Mouse (Mus musculus): ENCODE measurements around the gene Skap1.

Gene Skap1

DNA sequence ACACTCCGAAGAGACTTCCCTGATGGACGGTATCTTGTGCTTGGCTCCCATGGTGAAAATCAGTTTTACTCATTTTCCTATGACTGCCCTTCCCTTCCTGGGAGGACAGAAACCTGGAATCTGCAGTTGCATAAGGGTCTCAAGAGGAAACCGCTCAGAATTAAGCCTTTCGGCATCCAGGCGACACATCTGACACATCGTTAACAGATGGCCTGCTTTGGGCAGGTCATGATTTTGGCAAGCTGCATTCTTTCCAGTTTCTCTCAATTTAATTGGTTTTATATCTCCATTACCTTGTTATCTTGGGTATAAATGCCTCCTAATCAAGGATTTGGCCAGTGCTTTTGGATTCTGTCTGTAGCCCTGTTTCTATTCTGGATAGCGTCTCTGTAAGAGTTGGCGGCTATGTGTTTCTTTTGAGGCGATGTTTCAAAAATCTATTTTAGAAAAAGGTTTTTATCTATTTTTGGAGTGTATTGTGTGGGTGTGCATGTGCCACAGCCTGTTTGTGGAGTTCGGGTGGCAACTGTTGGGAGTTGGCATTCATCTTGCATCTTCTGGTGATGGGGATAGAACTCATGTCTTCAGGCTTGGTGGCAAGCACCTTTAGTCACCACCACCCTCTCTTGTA, 1.1 kb downstream of the Skap1 start:
- DNase-seq (ENCODE audit: low spot score) = no peak

DNA sequence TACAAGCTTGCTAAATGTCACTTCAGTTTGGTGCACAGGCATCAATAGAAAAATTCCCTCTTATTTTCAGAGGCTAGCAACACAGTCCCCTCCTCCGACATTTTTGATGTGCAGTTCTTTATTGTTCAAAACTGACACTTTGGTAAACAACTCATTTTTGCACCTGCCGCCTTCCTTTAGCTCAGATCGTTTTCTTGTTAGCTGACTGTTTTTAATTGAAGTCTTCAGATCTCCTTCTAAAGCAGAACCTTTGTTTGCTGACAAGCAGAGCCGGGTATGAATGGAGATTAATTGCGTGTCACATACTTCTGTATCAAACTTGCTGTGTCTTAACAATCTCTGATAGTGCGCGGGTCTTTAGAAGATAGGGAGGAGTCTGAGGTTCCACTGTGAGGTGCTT, 2.0 kb downstream of the Skap1 start:
- no peak for DNase-seq (ENCODE audit: low spot score)

DNA sequence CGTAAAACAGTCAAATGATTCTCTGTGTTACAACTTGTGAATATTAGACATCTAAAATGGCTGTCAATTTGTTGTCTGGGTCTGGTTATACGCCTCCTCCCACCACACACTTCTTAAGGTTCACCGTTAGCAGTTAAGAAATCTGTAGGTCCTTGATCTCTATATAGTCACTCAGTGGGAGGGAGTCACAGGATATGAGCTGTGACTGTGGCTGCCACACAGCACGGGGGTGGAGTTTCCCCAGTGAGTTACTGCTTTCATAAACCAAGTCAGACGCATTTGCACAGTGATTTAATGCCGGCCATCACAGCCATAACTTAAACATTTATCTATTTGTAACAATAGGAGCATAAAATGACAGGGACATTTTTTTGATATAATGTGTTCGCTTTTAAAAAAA, 2.6 kb downstream of the Skap1 start:
- DNase-seq (ENCODE audit: low spot score) = no peak

DNA sequence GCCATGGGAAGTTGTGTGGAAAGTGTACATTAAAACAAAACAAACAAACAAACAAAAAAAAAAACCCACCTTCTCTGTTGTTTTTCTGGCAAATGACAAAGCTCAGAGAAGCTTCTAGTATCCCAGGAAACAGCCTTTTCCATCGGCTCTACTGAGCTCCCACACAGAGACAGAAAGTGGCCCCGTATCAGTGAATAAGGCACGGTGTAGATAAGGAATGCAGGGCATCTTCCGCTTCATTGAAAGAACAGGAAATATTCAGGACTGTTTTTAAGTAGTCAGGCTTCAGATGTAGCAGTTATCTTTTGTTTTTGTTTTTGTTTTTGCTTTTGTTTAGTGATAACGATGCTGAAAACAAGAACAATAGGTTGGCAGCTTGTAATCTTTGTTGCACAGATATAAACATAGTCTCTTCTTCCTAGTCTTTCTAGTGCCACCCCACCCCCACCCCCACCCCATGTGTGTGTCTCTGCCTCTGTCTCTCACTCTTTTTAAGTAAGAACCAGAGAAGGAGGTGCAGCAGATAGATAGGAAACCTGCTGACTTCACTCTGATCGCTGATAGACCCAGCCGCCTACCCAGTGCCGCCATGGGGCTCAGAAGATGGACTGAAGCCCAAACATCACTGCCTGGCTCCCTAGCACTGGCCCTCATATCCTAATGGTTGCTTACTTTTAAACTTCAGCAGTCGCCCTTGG, 3.8 kb downstream of the Skap1 start:
- DNase-seq (ENCODE audit: low spot score) = no peak

DNA sequence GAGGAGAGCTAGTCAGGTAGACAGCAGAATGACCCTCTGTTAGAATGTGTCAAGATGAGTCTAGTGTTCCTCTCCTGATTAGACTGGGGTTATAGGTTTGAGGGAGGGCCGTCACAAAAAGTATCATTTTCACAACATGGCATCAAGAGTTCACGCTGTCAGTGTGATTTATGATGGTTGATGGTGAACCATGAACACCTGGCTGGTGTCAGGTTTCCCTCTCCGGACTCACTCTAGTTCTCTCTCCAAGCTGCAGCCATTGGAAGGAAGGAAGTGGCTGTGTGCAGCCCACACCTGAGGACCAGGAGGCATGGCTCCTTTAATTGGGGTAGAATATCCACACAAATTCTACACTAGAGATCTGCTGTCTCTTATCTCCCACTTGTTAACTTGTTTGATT, 18.3 kb downstream of the Skap1 start:
- no peak for DNase-seq (ENCODE audit: low spot score)

DNA sequence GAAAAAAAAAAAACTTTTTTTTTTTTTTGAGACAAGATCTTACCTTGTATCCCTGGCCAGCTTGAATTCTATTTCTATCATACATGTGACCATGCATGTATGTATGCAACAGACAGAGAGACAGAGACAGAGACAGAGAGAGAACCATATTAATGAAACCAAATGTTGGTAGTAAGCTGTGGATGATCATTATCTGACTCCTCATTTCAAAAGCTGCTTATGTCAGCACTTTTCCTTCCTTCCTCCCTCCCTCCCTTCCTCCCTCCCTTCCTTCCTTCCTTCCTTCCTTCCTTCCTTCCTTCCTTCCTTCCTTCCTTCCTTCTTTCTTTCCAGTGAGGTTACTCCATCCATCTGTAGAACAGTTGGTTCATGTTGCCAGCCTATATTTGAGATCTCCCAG, 18.8 kb downstream of the Skap1 start:
- no peak for DNase-seq (ENCODE audit: low spot score)

DNA sequence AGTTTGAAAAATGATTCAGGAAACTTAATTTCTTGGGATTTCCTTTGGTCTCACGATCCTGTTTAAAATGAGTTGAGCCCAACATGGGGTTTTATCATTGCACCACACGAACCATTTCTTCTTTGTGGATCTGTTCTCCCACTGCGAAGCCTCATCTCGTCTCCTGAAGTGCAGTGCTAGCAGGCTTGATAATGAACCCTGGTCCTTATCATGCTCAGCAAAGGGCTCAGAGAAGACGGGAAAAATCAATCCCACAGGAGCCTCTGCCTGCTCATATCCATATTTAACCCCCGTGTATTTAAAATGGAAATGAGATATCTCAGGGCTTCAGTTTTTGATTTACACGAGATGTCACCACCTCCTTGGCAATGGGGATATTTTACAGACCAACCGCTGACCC, 34.1 kb downstream of the Skap1 start:
- DNase-seq (ENCODE audit: low spot score) = no peak

DNA sequence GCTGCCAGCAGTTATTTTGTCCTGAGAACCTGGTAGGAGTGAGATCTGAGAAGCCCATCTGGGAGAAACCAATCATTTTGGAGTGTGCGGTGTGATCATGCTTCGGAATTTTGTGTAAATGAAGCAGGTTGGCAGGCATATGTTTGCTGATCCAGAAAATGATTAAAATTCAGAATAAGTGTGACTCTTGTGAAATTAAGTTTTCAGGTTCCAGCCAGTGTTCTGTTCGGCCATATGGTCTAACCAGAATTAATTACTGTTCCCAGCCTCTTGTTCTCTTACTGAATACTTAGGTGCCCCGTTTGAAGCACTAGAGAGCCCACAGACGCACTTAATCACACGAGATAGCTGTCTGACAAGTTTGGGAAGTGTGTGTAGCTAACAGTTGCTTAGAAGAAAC, 36.6 kb downstream of the Skap1 start:
- DNase-seq (ENCODE audit: low spot score) = no peak

DNA sequence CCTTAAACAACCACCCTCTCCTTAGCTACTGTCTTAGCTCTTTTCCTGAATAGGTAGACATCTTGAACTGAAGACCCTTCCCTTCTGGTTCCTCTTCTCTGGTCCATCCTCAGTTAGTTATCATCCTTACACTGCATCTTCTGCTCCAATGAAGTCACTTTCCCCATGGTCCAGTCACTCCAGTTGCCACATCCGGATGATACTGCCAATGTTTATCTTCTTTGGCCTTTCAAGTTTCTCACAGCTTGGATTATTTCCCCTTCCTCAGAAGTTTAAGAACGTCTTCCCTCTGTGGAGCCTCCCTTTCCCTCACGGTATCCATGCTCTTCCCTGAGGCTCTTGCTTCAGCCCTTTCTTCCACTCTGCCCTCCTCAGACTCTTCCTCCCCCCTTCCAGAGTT, 38.6 kb downstream of the Skap1 start:
- DNase-seq (ENCODE audit: low spot score) = no peak

DNA sequence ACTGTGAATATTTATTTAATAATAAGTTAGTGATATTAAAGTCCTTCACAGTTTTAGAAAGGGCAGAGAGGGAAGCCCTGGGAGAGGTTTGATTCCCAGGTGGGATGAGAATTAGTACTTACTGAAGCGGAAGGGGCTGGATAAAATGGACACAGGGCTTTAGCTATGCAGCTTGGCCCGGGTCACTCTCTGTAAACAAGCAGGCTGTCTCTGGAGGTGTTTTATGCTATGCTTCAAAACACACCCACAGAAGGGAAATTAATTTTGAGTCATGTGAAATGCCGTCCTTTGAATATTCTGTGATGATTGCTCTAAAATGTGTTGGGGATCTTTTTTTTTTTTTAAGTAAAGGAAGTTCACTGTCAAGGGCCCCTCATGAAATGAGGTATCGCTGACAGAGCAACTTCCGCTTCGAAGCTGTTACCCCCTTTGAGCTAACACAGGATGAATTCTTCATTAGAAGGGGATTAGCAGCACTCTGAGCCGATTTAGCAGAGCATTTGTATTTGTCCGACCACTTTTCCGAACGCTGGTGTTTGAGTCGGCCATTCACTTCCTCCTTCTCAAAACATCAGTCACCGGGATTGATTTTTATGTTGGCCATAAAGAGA, 40.2 kb downstream of the Skap1 start:
- DNase-seq (ENCODE audit: low spot score) = no peak

DNA sequence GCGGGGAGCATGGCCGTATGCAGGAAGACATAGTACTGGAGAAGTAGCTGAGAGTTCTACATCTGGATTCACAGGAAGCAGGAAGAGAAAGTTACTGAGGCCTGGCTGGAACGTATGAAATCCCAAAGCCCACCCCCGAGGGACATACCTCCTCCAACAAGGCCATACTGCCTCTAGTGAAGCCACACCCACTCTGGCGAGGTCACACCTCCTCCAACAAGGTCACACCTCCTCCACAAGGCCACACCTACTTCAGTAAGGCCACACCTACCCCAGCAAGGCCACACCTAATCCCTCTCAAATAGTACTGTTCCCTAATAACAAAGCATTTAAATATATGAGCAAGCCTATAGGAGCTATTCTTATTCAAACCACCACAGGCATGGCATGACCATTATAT, 41.4 kb downstream of the Skap1 start:
- no peak for DNase-seq (ENCODE audit: low spot score)

DNA sequence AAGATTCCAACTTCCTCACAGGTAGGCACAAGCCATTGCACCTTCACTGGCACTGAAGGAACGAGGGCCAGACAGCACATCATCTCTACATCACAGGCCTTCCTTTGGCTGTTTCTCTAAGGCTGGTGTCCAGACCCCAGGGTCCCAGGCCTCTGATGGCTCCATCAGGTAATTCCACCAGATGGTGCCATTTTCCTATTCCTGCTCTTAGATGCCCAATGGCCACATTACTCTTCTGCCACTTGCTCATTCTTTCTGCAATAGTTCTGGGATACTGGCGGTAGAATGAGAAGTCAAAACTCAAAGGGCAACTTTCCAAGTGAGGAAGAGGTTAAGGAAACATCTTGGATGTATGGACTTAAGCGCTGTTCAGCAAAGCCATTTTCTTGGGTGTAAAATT, 50.8 kb downstream of the Skap1 start:
- DNase-seq (ENCODE audit: low spot score) = no peak

DNA sequence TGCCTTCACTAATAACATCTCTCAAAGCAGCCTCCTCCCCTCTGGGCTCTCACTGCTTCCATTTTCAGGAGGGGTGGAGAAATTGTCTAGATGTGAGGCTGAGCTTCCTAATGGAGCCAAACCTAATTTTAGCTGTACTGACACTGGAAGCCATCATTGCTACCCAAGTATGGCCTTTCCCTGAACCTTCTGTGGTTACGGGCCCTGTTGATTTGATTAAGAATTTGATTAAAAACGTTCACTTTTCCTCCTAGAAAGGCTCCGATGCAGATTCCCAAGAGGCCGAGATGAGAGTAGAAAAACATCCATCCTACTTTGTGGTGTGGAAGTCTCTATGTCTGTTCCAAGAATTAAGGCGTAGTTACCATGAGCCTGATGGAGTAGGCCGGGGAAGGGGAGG, 60.1 kb downstream of the Skap1 start:
- no peak for DNase-seq (ENCODE audit: low spot score)

DNA sequence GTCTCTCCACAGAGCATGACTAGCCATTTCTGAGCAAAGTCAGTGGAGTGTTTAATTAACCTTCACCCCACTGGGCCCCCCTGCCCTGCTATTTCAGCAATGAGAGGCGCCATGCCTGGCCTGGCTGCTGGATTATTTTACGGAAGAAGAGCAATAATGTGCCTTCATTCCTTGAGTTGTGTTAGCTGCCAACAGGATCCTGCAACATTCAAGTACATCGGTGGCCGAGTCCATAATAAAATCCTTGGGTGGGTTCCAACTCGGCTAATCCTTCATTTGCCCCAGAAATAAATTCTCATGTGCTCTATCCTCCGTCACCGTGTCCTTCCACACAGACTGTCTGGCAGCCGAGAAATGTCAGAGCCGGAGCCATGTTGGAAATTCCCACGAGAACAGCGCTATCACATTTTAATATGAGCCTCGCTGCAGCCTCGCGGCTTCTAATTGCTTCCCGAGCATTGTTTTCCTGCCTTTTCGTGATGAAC, 61.8 kb downstream of the Skap1 start:
- DNase-seq (ENCODE audit: low spot score) = no peak

DNA sequence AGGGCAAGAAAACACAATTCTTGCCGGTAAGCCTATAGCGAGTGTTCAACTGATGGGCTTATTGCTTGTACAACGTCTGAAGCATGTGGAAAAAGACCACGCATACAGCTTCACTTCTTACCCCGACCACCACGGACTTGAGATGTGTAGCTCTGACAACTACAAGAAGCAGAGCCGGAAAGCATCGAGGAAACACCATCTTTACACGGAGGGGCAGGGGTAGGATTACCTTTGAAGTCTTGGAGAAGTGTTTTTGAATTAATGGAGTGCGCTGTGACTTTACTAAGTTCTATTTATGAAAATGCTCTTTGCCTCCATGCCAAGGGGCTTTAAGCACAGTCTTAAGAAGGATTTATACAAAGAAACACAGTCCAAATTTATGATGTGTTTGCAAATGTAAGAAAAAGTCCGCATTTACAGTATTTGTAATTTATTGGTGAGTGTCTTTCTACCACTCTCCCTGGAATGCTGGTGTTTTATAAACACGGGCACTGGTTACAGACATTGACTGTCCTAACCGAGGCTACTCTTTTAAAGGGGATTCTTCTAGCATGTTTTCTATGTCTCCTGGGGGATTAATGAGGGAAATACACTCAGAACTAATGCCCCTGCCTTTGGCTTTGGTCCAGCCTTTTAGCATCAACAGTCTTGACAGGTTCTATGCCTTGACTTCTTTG, 67.5 kb downstream of the Skap1 start:
- no peak for DNase-seq (ENCODE audit: low spot score)

DNA sequence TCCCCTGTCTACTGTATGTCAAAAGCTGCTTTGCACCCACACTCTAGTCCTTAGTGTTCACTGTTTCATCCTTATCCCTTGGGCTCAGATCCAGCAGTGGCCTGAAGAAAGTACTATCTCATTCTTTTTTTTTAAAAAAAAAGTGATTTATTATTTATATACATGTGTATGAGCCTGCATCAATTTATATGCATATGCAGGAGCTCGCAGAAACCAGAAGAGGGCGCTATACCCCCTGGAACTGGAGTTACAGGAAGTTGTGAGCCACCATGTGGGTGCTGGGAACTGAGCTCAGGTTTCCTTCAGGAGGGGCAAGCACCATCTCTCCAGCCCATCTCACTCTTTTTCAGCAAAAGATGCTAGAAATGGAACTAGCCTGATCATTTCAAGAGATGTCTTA, 70.1 kb downstream of the Skap1 start:
- no peak for DNase-seq (ENCODE audit: low spot score)

DNA sequence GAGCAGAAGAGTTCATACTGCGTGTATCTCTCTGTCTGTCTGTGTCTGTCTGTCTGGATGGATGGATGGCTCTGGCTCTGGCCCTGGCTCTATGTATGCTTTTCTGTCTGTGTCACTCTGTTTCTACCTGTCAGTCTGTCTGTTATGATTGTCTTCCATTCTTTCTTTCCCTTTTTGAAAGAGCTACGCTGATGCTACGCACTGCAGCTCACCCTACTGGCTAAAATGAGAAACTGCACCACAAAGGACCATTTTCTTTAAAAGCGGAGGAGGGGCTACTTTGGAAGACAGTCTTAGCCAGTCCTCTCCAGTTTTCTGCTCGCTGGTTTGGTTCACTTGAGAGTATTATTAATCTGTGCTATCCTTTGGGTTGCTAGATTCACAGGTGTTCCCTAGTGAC, 71.8 kb downstream of the Skap1 start:
- DNase-seq (ENCODE audit: low spot score) = peak; percentile 64

DNA sequence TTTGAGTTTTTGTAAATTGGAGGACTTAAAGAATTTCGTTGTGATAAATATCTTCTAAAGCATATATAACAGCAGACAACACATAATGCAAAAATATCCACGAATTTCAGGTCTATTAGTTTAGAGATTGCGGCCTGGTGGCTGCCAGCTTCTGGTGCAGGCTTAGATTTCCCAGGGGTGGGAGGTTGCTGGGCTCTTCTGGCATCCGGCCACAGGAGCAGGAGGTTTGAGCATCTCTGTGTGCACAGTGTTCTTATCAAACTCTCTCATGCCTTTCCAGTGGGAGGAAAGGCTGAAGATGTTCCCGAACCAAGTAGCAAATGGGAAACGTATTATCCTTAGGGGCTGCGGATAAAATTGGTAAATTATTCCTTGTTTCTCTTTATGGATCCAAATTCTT, 77.6 kb downstream of the Skap1 start:
- DNase-seq (ENCODE audit: low spot score) = no peak

DNA sequence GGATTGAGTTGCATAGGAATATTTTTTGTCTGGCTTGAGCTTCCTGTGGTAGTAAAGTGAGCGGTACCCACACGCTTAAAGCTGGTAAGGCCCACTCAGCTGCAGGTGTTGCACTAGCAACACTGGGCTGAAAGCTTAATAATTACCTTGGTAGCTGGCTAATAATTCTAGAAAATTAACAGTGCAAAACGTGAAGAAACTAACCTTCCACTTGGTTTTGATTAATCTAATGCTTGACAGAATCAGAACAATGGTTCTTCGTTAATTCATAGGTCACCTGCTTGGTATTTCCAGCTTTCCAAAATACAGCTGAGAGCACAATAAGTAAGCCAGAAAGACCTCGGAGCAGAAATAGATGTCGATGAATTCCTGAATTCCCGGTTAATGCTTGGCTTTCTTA, 78.2 kb downstream of the Skap1 start:
- DNase-seq (ENCODE audit: low spot score) = no peak

DNA sequence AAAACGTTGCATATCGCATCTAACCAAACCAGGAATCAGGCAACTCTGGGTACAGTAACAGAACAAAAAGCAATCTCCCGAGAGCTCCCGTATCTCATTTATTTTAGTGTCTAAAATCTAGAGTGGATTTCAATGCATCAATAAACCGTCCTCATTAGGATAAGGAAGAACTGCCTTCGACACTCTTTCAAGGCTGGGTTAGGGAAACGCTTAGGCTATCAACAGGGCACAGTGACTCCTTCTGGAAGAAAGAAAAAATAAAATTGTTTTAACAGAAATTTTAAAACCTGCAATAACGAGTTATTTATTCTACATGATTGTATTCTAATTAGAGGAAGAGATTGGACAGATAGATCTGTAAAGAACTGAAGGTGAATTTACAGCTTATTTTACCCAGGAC, 82.0 kb downstream of the Skap1 start:
- no peak for DNase-seq (ENCODE audit: low spot score)

DNA sequence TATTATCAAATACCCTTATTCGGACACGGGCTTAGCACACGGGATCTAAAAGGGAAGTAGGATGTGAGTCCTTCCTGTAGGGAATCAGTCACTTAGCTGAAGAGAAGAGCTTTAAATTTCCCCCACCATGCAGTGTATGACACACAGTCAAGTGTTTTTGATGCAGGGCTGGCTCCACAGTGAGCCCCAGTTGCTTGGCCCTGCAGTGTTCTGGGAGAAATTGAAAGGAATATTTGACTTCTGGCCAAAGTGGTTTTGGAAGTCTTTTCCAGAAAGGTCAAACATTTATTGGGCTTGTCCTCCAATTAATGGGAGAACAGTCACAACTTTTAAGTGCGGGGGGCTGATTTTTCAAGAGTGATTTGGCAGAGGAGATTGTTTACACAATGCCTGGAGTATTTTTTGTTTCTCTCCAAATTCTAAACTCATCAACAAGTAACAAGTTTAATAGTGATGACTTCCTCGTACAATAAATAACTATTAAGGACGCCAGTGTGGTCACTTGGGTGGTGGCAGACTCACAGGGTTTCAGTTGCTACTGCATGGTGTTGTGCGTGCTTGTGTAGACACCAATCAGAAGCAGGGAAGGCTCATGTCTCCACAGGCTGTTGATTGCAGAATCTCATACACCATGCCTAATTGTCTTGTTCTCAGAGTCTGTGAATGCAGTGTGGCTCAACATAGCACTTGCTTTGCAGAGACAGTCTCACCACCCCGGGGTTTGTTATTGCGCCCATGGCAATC, 86.7 kb downstream of the Skap1 start:
- DNase-seq (ENCODE audit: low spot score) = no peak

DNA sequence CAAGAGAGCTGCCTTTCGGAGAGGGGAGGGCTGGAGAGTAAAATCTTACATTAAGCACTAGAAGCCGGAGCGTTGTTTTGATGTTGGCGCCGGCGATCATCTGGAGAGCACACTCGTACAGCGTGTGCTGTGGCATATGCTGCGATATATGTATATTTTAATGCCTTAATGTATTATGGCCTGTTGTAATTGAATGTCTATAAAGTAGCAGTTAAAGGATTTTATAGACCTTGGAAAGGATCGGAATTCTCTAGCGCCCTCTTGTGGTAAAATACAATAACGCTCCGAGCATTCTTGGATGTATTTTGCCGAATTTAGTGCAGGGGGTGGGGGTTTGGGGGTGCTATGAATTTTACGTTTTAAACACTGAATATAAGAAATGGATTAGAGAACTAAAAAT, 88.7 kb downstream of the Skap1 start:
- DNase-seq (ENCODE audit: low spot score) = peak; percentile 65
